Mouse (Mus musculus) cerebellum, adult 18-20 months (tissue): ENCODE measurements around the gene Hist1h2ba.

Experiments
- DNase-seq, 2 experiments: peaks; one replicate each; pipeline ENCODE4 v3.0.0; 2021

The Hist1h2ba gene

GRCm38 (mm10) chr13:23898242-23898641 lies 35.7 kb downstream of the Hist1h2ba start:
- DNase-seq: no peak

DNA sequence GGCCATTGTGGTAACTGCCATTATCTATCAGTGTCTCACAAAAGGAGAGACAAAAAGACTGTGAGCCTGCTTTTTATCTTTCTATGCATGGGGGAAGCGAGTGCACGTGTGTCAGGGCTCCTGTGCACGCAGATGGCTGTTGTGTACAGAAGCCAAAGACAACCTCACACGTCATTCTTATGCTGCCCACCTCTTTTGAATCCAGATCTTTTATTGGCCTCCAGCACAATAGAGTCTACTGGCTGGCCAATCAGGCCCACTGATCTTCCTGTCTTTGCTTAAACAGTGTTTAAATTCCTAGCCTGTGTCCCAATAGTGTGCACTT lies 40.7 kb downstream of the Hist1h2ba start:
- DNase-seq: no peak

- no peak for DNase-seq
These were observed 41.2 kb downstream of the Hist1h2ba start for GRCm38 (mm10) chr13:23892592-23893268.

DNA sequence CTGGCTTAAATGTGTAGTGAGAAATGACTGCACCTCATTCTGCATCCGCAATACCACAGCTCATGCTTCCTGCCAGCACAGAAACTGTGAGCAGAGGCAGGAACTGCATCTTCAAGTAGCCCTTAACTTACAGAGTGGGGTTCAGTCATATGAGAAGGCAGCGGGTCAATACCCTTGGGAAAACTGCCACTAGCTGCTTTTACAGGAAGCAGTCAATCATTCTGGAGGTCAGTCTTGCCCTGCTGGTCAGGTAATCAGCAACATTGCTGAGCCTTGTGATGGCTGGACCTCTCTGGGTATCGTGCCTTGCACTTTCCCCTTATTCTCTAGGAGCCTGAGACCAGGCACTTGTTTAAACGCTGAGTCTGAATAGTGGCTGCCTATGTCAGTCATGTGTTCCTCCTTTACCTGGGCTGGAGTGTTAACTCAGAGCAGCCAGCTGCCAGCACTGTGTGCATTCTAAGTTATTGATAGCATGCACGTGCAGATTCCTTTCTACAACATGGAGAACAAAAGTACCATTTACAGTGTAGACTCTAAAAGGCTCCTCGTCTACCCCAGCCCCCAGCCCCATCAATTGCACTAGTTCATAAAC lies 44.8 kb downstream of the Hist1h2ba start:
- no peak for DNase-seq

DNA sequence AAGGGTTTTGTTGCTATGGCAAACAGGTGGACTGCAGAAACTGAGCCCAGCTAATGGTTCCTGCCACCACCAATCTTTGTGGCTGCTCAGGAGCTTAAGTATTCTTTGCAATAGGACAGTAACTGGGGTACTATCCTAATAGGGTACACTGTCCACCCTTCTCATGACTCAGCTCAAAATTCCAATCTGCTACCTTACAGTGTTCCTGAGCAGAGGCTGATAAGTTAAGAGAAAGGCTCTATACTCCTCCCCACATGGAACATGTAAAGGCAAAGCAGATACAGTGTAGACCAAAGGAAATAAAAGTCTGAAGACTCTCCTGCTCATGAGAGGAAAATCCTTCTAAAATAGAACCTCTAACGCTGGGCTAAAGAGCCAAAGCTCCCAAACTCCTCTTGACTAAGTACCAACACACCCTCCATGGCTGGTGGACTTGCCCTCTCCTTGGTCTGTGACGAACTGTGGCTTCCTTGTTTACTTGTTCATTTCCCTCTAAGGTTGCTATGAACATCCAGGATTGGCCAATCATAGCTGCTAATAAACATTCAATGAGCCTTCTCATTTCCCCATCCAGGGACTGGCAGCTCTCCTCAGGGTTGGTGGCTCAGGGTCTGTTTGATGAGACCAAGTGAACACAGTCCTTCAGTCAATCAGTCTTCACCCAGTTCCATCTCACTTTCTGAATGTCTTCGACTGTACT lies 46.8 kb downstream of the Hist1h2ba start:
- no peak for DNase-seq

DNA sequence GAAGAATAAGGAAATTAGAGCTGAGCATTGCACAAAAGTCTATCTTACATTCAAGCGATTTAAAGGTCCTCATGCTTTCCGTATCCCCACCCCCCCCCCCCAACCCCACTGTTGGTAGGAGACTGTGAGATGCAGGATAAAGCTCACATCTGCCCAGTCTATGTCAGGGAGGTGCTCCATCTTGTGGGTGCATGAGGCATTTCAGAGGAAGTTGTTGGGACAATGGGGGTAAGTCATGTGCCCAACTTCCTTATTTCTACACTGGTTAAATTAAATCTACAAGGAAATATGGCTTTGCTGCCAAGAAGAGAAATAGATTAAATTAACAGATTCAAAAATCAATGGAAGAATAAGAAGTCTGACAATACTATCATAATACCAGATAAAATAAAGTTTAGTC lies 48.4 kb downstream of the Hist1h2ba start:
- DNase-seq: no peak
